Mouse (Mus musculus) heart, postnatal 25 days (tissue): ENCODE results near the gene Olfr1158. TPM values are rescaled to one million over a fixed set of nuclear protein-coding genes. Genes with fewer than 3 reads are reported as not detected.
"Not testable (repeated sequence)": the region's sequence is repeated elsewhere in the genome, so short reads cannot be mapped to it uniquely, and the experiment has no call there.

Experiments used
- DNase-seq: peaks from one replicate; pipeline ENCODE4 v3.0.0; 2022; ENCODE audit warnings: low spot score
- intact Hi-C: fragments of 180-260 bp; cut with DNase I; formaldehyde crosslinking; loops from one replicate; pipeline ENCODE4 v1.15.1; 2025
- total RNA-seq, 2 experiments: library from RNA; stranded (reverse); gene quantifications; 2 replicates each; pipeline ENCODE4 v1.2.3; 2021

Olfr1158 gene
- not detected for total RNA-seq

DNA sequence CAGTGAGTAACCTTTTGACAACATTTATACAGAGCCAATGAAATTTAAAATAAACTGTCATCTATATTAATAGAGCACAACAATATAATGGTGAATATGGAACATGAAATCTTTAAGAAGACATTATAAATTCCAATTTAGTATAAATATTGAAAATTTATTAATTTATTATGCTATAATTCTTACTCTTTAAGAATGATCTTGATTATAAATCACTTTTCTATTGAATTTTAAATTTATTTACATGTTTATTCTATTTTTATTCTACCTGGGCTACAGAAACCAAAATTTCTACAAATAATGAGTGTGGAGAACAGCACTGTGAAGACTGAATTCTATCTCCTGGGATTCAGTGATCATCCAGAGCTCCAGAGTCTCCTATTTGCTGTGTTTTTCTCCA is at the start of gene Olfr1158:
TSS of gene Olfr1158 (plus strand) at position 301 of the 400 bp plus-strand sequence.
- intact Hi-C loops: no loop called here
- DNase-seq: no peak

DNA sequence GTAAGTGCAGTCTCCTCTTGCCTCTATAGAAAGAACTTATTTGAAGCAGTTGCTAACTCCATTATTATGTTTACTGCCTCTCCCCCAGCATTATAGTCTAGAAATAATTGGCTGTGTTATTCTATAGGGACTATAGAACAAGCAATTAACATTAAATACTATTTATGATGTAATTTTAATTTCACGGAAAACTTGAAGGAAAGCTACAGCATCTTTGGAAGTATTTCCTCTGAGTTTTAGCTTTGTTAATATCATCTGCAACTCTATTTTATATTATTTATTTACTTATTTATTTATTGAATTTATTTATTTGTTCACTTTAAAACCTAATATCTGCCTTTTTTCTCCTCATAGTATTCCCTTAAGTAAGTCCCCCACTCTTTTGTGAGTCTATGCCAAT is 44.9 kb upstream of the Olfr1158 start, which contains the start of gene Olfr1155:
TSS of gene Olfr1155 (minus strand) at position 101 of the 400 bp plus-strand sequence.
- intact Hi-C loops: no loop called here

DNA sequence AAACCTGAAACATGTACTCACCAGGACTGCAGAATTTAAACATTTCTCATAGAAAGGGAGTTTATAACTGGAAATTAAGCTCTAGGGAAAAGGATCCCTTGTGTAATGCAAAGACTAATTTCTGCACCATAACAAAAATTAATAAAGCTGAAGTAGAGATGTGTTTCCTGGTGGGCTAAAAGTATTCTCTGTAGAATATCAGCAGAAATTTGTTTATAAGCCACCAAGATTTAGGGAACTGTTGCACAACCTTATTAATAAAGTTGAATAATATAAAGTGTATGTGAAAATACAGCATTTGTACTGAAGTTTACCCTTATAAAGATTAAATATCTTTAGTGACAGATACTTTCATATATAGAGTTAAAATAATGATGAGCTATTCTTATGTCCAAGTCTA is 36.9 kb upstream of the Olfr1158 start, which contains the start of gene Olfr1156:
TSS of gene Olfr1156 (minus strand) at position 101 of the 400 bp plus-strand sequence.
- intact Hi-C loops: no loop called here
- DNase-seq: no peak

More for the DNA sequence above, 44.9 kb upstream of the Olfr1158 start, which contains the start of gene Olfr1155:
- no peak for DNase-seq

DNA sequence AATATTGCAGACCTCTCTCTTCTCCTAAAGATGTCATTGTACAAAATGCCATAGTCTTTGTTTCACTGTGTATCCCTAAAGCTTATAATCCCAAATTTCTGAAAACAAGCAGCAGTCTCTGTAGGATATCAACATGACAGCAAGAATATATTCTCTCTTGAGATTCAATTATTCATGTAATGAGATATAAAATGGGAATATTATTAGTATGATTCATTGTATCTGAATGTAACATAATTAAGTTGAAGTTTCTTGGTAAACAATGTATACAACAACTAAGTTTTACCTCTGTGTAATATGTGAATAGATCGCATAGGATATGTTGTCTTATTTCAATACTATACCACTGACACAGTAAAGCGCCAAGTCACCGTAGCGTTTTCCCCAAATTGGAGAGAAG is 21.7 kb upstream of the Olfr1158 start, which contains the start of gene Olfr1157:
TSS of gene Olfr1157 (minus strand) at position 101 of the 400 bp plus-strand sequence.
- intact Hi-C loops: no loop called here
- no peak for DNase-seq

DNA sequence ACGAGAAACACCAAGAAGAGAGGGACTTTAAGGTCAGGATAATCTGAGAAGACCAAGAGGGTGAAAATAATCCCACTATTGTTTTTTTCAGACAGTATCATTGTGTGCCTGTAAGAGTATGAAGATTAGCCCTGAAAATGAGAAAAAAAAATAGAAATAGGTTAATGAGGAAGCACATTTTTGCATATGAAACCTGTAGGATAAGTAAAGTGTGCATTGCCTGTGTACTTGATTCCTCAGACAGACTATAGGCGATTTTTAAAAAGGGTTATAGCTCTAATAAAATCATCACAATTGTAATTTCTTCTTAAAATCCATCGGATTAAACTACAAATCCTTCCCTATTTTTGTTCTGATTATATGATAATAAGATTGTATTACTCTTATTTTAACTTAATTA is 15.3 kb upstream of the Olfr1158 start, which contains the start of gene Olfr74:
TSS of gene Olfr74 (minus strand) at position 101 of the 400 bp plus-strand sequence.
- DNase-seq: no peak
- intact Hi-C loops: no loop called here

DNA sequence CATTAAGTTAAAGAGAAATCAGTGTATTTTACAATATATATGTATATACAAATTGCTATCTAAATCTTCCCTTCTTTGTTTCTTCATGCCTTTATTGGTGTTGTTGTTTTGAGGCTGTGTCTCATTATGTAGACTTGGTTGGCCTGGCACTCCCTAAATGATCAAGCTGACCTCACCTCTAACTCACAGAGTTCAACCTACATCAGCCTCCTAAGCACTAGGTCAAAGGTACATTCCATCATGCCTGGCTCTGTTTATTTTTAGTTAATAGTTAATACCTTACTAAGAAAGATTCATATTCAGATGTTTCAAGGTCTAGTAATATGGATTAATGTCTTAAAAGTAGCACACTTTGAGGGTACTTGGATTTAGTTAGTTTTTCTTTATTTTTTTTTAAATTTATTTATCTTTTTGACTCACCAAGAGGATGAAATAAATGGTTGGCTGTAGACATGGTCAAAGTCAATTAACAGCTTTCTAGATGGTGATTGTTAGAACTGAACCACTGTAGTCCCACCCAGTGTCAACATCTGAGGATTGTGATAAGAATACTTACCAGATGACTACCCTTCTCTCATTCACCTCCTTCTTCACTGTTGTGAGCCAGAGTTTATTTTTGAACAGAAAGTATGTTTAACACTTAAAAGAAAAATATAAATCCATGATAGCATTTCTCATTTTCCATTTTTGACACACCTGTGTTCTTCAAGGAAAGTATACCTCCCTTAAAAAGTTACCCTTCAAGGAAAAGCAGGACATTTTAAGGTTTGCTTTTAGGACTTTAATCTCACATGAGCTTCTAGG is 17.8 kb downstream of the Olfr1158 start, which contains the start of gene Olfr1160:
TSS of gene Olfr1160 (minus strand) at position 754 of the 804 bp plus-strand sequence.
- no peak for DNase-seq
- intact Hi-C loops: no loop called here

DNA sequence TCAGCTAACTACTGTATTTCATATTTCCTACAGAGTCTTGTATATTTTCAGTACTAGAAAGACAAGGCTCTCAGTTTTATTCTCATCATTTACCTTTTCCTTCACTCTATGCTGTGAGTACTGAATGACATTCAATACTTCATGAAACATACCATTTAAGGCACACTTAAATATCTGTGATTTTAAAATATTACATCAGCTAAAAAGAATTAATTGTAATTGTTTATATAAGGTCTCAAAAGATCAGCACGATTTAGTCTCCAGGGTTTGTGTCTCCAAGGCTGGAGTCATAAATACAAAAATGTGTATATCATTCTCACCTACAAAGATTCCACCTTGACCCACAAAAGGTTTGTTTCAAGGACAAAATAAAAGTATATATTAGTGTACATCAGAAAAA is 32.6 kb downstream of the Olfr1158 start, which contains the start of gene Olfr1161:
TSS of gene Olfr1161 (plus strand) at position 301 of the 400 bp plus-strand sequence.
- DNase-seq, intact Hi-C loops: not testable (repeated sequence)

DNA sequence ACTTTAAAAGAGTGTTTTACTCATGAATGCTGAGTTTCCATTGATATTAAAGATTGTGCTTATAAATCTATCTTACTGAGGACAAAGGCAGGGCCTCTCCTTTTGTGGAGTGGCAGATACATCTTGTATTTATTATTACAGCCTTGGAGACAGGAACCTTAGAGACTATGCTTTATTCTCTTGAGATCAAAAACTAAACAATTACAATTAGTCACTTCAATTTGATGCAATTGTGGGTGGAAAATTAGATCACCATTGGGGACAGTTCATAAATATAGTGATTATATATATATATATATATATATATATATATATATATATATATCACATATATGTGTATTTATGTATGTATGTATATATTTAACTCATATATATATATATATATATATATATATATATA is 47.7 kb downstream of the Olfr1158 start, which contains the start of gene Olfr73:
TSS of gene Olfr73 (minus strand) at position 101 of the 400 bp plus-strand sequence.
- no peak for DNase-seq
- intact Hi-C loops: no loop called here

Other genes starting within 250 kb of the Olfr1158 start
- not detected for gene Olfr1140, start 246.4 kb upstream of the Olfr1158 start, total RNA-seq
- not detected for gene Olfr1141, start 236.1 kb upstream of the Olfr1158 start, total RNA-seq
- gene Olfr152, start 210.6 kb upstream of the Olfr1158 start, total RNA-seq: not detected
- not detected for gene Olfr1143, start 189.5 kb upstream of the Olfr1158 start, total RNA-seq
- not detected for gene Olfr1145, start 180.3 kb upstream of the Olfr1158 start, total RNA-seq
- gene Olfr1148, start 159.6 kb upstream of the Olfr1158 start, total RNA-seq: not detected
- not detected for gene Olfr1150-ps1, start 146.1 kb upstream of the Olfr1158 start, total RNA-seq
- not detected for gene Olfr1151, start 134.3 kb upstream of the Olfr1158 start, total RNA-seq
- gene Olfr1152, start 123.6 kb upstream of the Olfr1158 start, total RNA-seq: not detected
- gene Olfr1153, start 95.2 kb upstream of the Olfr1158 start, total RNA-seq: not detected
- gene Olfr1154, start 84.9 kb upstream of the Olfr1158 start, total RNA-seq: not detected
- gene Olfr1155, start 45.0 kb upstream of the Olfr1158 start, total RNA-seq: not detected
- gene Olfr1156, start 37.0 kb upstream of the Olfr1158 start, total RNA-seq: not detected
- gene Olfr1157, start 21.8 kb upstream of the Olfr1158 start, total RNA-seq: not detected
- not detected for gene Olfr74, start 15.4 kb upstream of the Olfr1158 start, total RNA-seq
- gene Olfr1160, start 18.2 kb downstream of the Olfr1158 start, total RNA-seq: not detected
- gene Olfr1161, start 32.7 kb downstream of the Olfr1158 start, total RNA-seq: not detected
- gene Olfr73, start 47.6 kb downstream of the Olfr1158 start, total RNA-seq: not detected
- gene Olfr1162, start 61.0 kb downstream of the Olfr1158 start, total RNA-seq: not detected
- gene Olfr1163, start 81.7 kb downstream of the Olfr1158 start, total RNA-seq: not detected
- not detected for gene Olfr1164, start 103.9 kb downstream of the Olfr1158 start, total RNA-seq
- gene Olfr1166, start 138.2 kb downstream of the Olfr1158 start, total RNA-seq: not detected
- not detected for gene Olfr1167, start 165.1 kb downstream of the Olfr1158 start, total RNA-seq
- not detected for gene Olfr1168, start 191.8 kb downstream of the Olfr1158 start, total RNA-seq
- not detected for gene Olfr1170, start 238.2 kb downstream of the Olfr1158 start, total RNA-seq